Mouse (Mus musculus) liver, embryonic 15.5 days (tissue): ENCODE measurements at regions not wholly inside any gene's neighbourhood (a gene's known extent, or its start where the extent isn't known, plus 50 kb on each side); places are given as distances from the start of the nearest gene placed in this dataset.
"Not testable (repeated sequence)": the region's sequence is repeated elsewhere in the genome, so short reads cannot be mapped to it uniquely, and the experiment has no call there.

Experiments
- ATAC-seq: fragments of 200-750 bp; cut with Nextera tagmentation; 2 replicates; pipeline ENCODE4 v1.8.0; 2017; ENCODE audit warnings: moderate number of reproducible peaks, mild to moderate bottlenecking, moderate library complexity; ENCODE audit not compliant: insufficient read depth
- H3K27ac ChIP-seq: fragments of 300-500 bp; sonication (generic); replicated peaks from 2 replicates; pipeline ENCODE4 v1.5.1; 2015; ENCODE audit warnings: mild to moderate bottlenecking, inconsistent platforms
- H3K27me3 ChIP-seq: fragments of 300-500 bp; sonication (generic); 2 replicates; pipeline ENCODE4 v1.6.1; 2015; ENCODE audit warnings: mild to moderate bottlenecking, inconsistent platforms
- H3K36me3 ChIP-seq: fragments of 300-500 bp; sonication (generic); replicated peaks from 2 replicates; pipeline ENCODE4 v1.6.1; 2015; ENCODE audit warnings: moderate library complexity, mild to moderate bottlenecking, inconsistent platforms
- H3K4me1 ChIP-seq: fragments of 300-500 bp; sonication (generic); replicated peaks from 2 replicates; pipeline ENCODE4 v1.6.1; 2015; ENCODE audit warnings: inconsistent platforms
- H3K4me2 ChIP-seq: fragments of 300-500 bp; sonication (generic); 2 replicates; pipeline ENCODE4 v1.6.1; 2015; ENCODE audit warnings: moderate library complexity, mild to moderate bottlenecking, inconsistent platforms
- H3K4me3 ChIP-seq: fragments of 300-500 bp; sonication (generic); replicated peaks from 2 replicates; pipeline ENCODE4 v1.5.1; 2015; ENCODE audit warnings: mild to moderate bottlenecking, inconsistent platforms
- H3K9ac ChIP-seq: fragments of 300-500 bp; sonication (generic); 2 replicates; pipeline ENCODE4 v1.6.1; 2015; ENCODE audit warnings: moderate library complexity, mild to moderate bottlenecking, inconsistent platforms
- H3K9me3 ChIP-seq: fragments of 300-500 bp; sonication (generic); replicated peaks from 2 replicates; pipeline ENCODE4 v1.6.1; 2016; ENCODE audit warnings: inconsistent platforms
- WGBS: fragments of 180-500 bp; shearing (Covaris S2); methylation state at CpG from one replicate; pipeline ENCODE4 v1.1.7; 2015; ENCODE audit warnings: mixed read lengths; ENCODE audit not compliant: insufficient replicate concordance; 5-methylcytosine and 5-hydroxymethylcytosine counted together

GRCm38 (mm10) chr14:102171775-102172174 lies 442.0 kb downstream of the Lmo7 start:
- Histone ChIP-seq H3K9me3 (no peaks in the 10 kb centered on the region), H3K27ac (no peak overlapping the region), H3K4me1 (no peaks in the 10 kb centered on the region), H3K9ac (no peak overlapping the region), H3K36me3 (no peaks in the 10 kb centered on the region), H3K27me3 (no peaks in the 10 kb centered on the region), H3K4me2 (no peak overlapping the region), H3K4me3 (no peak overlapping the region)
- ATAC-seq: no peak
- WGBS: 45% methylated on average over 2 of the region's 2 CpGs

- Histone ChIP-seq H3K4me2 (no peak overlapping the region), H3K27ac (no peak overlapping the region), H3K4me3 (no peak overlapping the region), H3K9me3 (no peaks in the 10 kb centered on the region), H3K4me1 (no peaks in the 10 kb centered on the region), H3K27me3 (no peaks in the 10 kb centered on the region), H3K9ac (no peak overlapping the region), H3K36me3 (no peaks in the 10 kb centered on the region)
- WGBS: 65% methylated on average over 3 of the region's 3 CpGs
- no peak for ATAC-seq
Measured at GRCm38 (mm10) chr14:102161291-102162284, 431.8 kb downstream of the Lmo7 start.

GRCm38 (mm10) chr14:102150410-102150809 lies 420.7 kb downstream of the Lmo7 start:
- not testable (repeated sequence) for H3K4me3 ChIP-seq, H3K27ac ChIP-seq, ATAC-seq, H3K4me1 ChIP-seq, H3K9me3 ChIP-seq, H3K4me2 ChIP-seq, H3K27me3 ChIP-seq, H3K9ac ChIP-seq, H3K36me3 ChIP-seq
- 63% methylated on average over 4 of the region's 4 CpGs for WGBS

GRCm38 (mm10) chr14:102142720-102143119 lies 413.0 kb downstream of the Lmo7 start:
- no peak for ATAC-seq
- H3K27me3 ChIP-seq: no peaks in the 10 kb centered on the region
- no peak overlapping the region for H3K4me3 ChIP-seq
- H3K27ac ChIP-seq: no peak overlapping the region
- 42% methylated on average over 2 of the region's 2 CpGs for WGBS
- H3K9ac ChIP-seq: no peak overlapping the region
- no peaks in the 10 kb centered on the region for H3K9me3 ChIP-seq
- H3K36me3 ChIP-seq: no peaks in the 10 kb centered on the region
- H3K4me2 ChIP-seq: no peak overlapping the region
- no peaks in the 10 kb centered on the region for H3K4me1 ChIP-seq

- Histone ChIP-seq H3K4me3 (no peak overlapping the region), H3K9me3 (no peaks in the 10 kb centered on the region), H3K36me3 (no peaks in the 10 kb centered on the region), H3K27ac (no peak overlapping the region), H3K9ac (no peak overlapping the region), H3K4me1 (no peaks in the 10 kb centered on the region), H3K4me2 (no peak overlapping the region), H3K27me3 (no peaks in the 10 kb centered on the region)
- no peak for ATAC-seq
- 55% methylated on average over 1 of the region's 1 CpGs for WGBS
Measured at GRCm38 (mm10) chr14:102138936-102139335, 409.2 kb downstream of the Lmo7 start.

GRCm38 (mm10) chr14:102118166-102118565 lies 388.4 kb downstream of the Lmo7 start:
- WGBS: 65% methylated on average over 3 of the region's 3 CpGs
- no peak overlapping the region for H3K27ac ChIP-seq

GRCm38 (mm10) chr14:102106165-102106564 lies 376.4 kb downstream of the Lmo7 start:
- no peak overlapping the region for H3K4me2 ChIP-seq
- H3K9me3 ChIP-seq: no peaks in the 10 kb centered on the region
- H3K27ac ChIP-seq: no peak overlapping the region
- ATAC-seq: no peak
- no peaks in the 10 kb centered on the region for H3K4me1 ChIP-seq
- no peaks in the 10 kb centered on the region for H3K27me3 ChIP-seq
- 63% methylated on average over 3 of the region's 3 CpGs for WGBS
- H3K36me3 ChIP-seq: no peaks in the 10 kb centered on the region
- no peak overlapping the region for H3K9ac ChIP-seq
- H3K4me3 ChIP-seq: no peak overlapping the region

More at GRCm38 (mm10) chr14:102118166-102118565, 388.4 kb downstream of the Lmo7 start:
- H3K4me2 ChIP-seq: no peak overlapping the region
- no peaks in the 10 kb centered on the region for H3K9me3 ChIP-seq
- H3K4me3 ChIP-seq: no peak overlapping the region
- no peaks in the 10 kb centered on the region for H3K36me3 ChIP-seq
- no peaks in the 10 kb centered on the region for H3K4me1 ChIP-seq
- no peaks in the 10 kb centered on the region for H3K27me3 ChIP-seq
- no peak overlapping the region for H3K9ac ChIP-seq
- no peak for ATAC-seq

- H3K4me1 ChIP-seq: no peaks in the 10 kb centered on the region
- H3K27me3 ChIP-seq: no peaks in the 10 kb centered on the region
- H3K9ac ChIP-seq: no peak overlapping the region
- 47% methylated on average over 1 of the region's 1 CpGs for WGBS
- no peak overlapping the region for H3K27ac ChIP-seq
- H3K36me3 ChIP-seq: no peaks in the 10 kb centered on the region
- no peaks in the 10 kb centered on the region for H3K9me3 ChIP-seq
- H3K4me2 ChIP-seq: no peak overlapping the region
- ATAC-seq: no peak
- H3K4me3 ChIP-seq: no peak overlapping the region
Measured at GRCm38 (mm10) chr14:102094105-102094504, 364.3 kb downstream of the Lmo7 start.

GRCm38 (mm10) chr14:102092557-102092956 lies 362.8 kb downstream of the Lmo7 start:
- H3K9ac ChIP-seq: no peak overlapping the region
- ATAC-seq: no peak
- no peaks in the 10 kb centered on the region for H3K36me3 ChIP-seq
- H3K4me1 ChIP-seq: no peaks in the 10 kb centered on the region
- H3K4me2 ChIP-seq: no peak overlapping the region
- no peak overlapping the region for H3K4me3 ChIP-seq
- H3K9me3 ChIP-seq: no peaks in the 10 kb centered on the region
- no peaks in the 10 kb centered on the region for H3K27me3 ChIP-seq
- no peak overlapping the region for H3K27ac ChIP-seq
- 61% methylated on average over 6 of the region's 6 CpGs for WGBS

- Histone ChIP-seq H3K9ac (no peak overlapping the region), H3K4me1 (no peaks in the 10 kb centered on the region), H3K27ac (no peak overlapping the region), H3K4me3 (no peak overlapping the region), H3K27me3 (no peaks in the 10 kb centered on the region), H3K36me3 (no peaks in the 10 kb centered on the region), H3K9me3 (no peaks in the 10 kb centered on the region), H3K4me2 (no peak overlapping the region)
- WGBS: 14% methylated on average over 3 of the region's 3 CpGs
- no peak for ATAC-seq
Measured at GRCm38 (mm10) chr14:102048932-102049331, 319.2 kb downstream of the Lmo7 start.

- H3K36me3 ChIP-seq: no peaks in the 10 kb centered on the region
- ATAC-seq: no peak
- no peak overlapping the region for H3K27ac ChIP-seq
- H3K4me2 ChIP-seq: no peak overlapping the region
- no peak overlapping the region for H3K4me3 ChIP-seq
- H3K4me1 ChIP-seq: no peaks in the 10 kb centered on the region
- WGBS: 37% methylated on average over 2 of the region's 3 CpGs
- H3K27me3 ChIP-seq: no peaks in the 10 kb centered on the region
- no peaks in the 10 kb centered on the region for H3K9me3 ChIP-seq
- no peak overlapping the region for H3K9ac ChIP-seq
Measured at GRCm38 (mm10) chr14:102048485-102048884, 318.7 kb downstream of the Lmo7 start.
